Mouse (Mus musculus) brain, embryonic 14.5 days (tissue): ENCODE data around the gene Dpp3. TPM values are rescaled to one million over a fixed set of nuclear protein-coding genes. Genes with fewer than 3 reads are reported as not detected.

Experiments
- DNase-seq: peaks from one replicate; pipeline ENCODE4 v3.0.0-alpha.2; 2011; ENCODE audit warnings: low read depth
- CTCF ChIP-seq: fragments of 200-500 bp; IDR thresholded peaks from 2 replicates; pipeline ENCODE4 v1.5.1; 2012; ENCODE audit warnings: inconsistent platforms, mild to moderate bottlenecking, moderate library complexity, borderline replicate concordance; ENCODE audit not compliant: insufficient read depth, insufficient read length; ENCODE audit errors: extremely low read depth
- POLR2A ChIP-seq: fragments of 200-500 bp; IDR thresholded peaks from 2 replicates; pipeline ENCODE4 v1.6.1; 2012; ENCODE audit warnings: mild to moderate bottlenecking, inconsistent platforms, borderline replicate concordance; ENCODE audit not compliant: poor library complexity, insufficient read depth, insufficient read length, severe bottlenecking; ENCODE audit errors: extremely low read depth
- polyA plus RNA-seq: library from polyadenylated mRNA; depleted of rRNA; stranded (reverse); fragments of >200 nt; gene quantifications from 2 replicates; pipeline ENCODE4 v1.2.3, GENCODE M21; 2012

Dpp3 gene
- polyA plus RNA-seq, 1 experiment, result 111 TPM

GRCm38 (mm10) chr19:4925121-4925860 lies 2.8 kb downstream of the Dpp3 start:
- TF ChIP-seq CTCF, result no peak
- no peak for TF ChIP-seq POLR2A
- no peak for DNase-seq

GRCm38 (mm10) chr19:4919652-4920051 lies 8.4 kb downstream of the Dpp3 start:
- no peak for DNase-seq
- TF ChIP-seq CTCF (no peak), POLR2A (no peak)

- DNase-seq, result no peak
- TF ChIP-seq CTCF, result no peak
- no peak for TF ChIP-seq POLR2A
Measured at GRCm38 (mm10) chr19:4916827-4917226, 11.3 kb downstream of the Dpp3 start.

GRCm38 (mm10) chr19:4915924-4916603 lies 12.0 kb downstream of the Dpp3 start:
- no peak for DNase-seq
- no peak for TF ChIP-seq POLR2A
- TF ChIP-seq CTCF, result no peak

- no peak for DNase-seq
- TF ChIP-seq CTCF, result no peak
- TF ChIP-seq POLR2A, result no peak
Measured at GRCm38 (mm10) chr19:4909376-4909775, 18.7 kb downstream of the Dpp3 start.

GRCm38 (mm10) chr19:4908107-4908506 lies 20.0 kb downstream of the Dpp3 start:
- TF ChIP-seq CTCF (peak; percentile 59; the same call in 1 of the 2 replicates), POLR2A (no peak)

GRCm38 (mm10) chr19:4905979-4906794 lies 21.9 kb downstream of the Dpp3 start, which contains the start of gene Bbs1:
Gene Bbs1, minus strand, starts transcription at chr19:4906628.
- DNase-seq, result peak; percentile 95
- no peak for TF ChIP-seq POLR2A
- TF ChIP-seq CTCF, result no peak

More at GRCm38 (mm10) chr19:4908107-4908506, 20.0 kb downstream of the Dpp3 start:
- peak; percentile 37 for DNase-seq

- TF ChIP-seq CTCF (no peak), POLR2A (no peak)
- no peak for DNase-seq
Measured at GRCm38 (mm10) chr19:4899888-4900287, 28.2 kb downstream of the Dpp3 start.

GRCm38 (mm10) chr19:4898972-4899371 lies 29.1 kb downstream of the Dpp3 start:
- no peak for TF ChIP-seq POLR2A
- TF ChIP-seq CTCF, result no peak
- no peak for DNase-seq

GRCm38 (mm10) chr19:4896780-4897520 lies 31.1 kb downstream of the Dpp3 start:
- no peak for DNase-seq
- TF ChIP-seq CTCF (no peak), POLR2A (no peak)
